14 mouse cellular contexts compared by ENCODE assay signal in genomic region chr4:135572276-135572675, GRCm38 (mm10). TPM values are rescaled to one million over a fixed set of nuclear protein-coding genes. Genes with fewer than 3 reads are reported as not detected.
DNase-seq lines count a peak whose midpoint lies in the region; ATAC-seq and TF ChIP-seq lines count a peak whose summit lies in the region.
"Had no signal": no experiment of that assay in that cellular context is flagged by ENCODE, and none has a peak within 500 bp of the region (broad histone marks: within the 10 kb centered on the region; RNA-seq: fewer than 3 reads in every experiment).

No protein-coding gene starts in this region.

- WGBS in limb, embryonic 12.5 days: 12% methylated on average over 8 of the region's 8 CpGs
- 28% methylated on average over 8 of the region's 8 CpGs for WGBS in limb, embryonic 10.5 days
- WGBS in embryonic facial prominence, embryonic 13.5 days: 12% methylated on average over 8 of the region's 8 CpGs
- 72% methylated on average over 8 of the region's 8 CpGs for WGBS in olfactory bulb, adult 2 months

- H3K4me1 ChIP-seq in limb, embryonic 12.5 days (replicated peaks): peaks cover 69% of the 10 kb centered on the region
- peaks cover 69% of the 10 kb centered on the region for H3K4me1 ChIP-seq in limb, embryonic 10.5 days
- peaks cover 13 to 54% of the 10 kb centered on the region in 2 experiments for H3K4me1 ChIP-seq in ES-E14 (ENCODE audit: control insufficient read depth in 2 of 2, insufficient read depth in 2 of 2, low read length in 2 of 2, poor library complexity in 1 of 2)
- H3K4me1 ChIP-seq in embryonic facial prominence, embryonic 13.5 days: peaks cover 67% of the 10 kb centered on the region
- H3K4me1 ChIP-seq in olfactory bulb, adult 2 months (ENCODE audit: control insufficient read depth, insufficient read depth, low read length): peaks cover 49% of the 10 kb centered on the region

- TF ChIP-seq POLR2A in olfactory bulb, adult 2 months (IDR thresholded peaks at IDR 0.05; ENCODE audit: insufficient read depth, low read depth, low read length): no peak

- H3K27ac ChIP-seq in limb, embryonic 12.5 days: peak overlapping the region; percentile 26; the same call in 1 of the 2 replicates
- H3K27ac ChIP-seq in limb, embryonic 10.5 days: no peak overlapping the region
- H3K27ac ChIP-seq in ES-E14 (ENCODE audit: insufficient read depth, low read depth, low read length, poor library complexity, severe bottlenecking): no peak overlapping the region
- peak overlapping the region; percentile 48; the same call in 1 of the 2 replicates for H3K27ac ChIP-seq in embryonic facial prominence, embryonic 13.5 days
- no peak overlapping the region for H3K27ac ChIP-seq in olfactory bulb, adult 2 months (ENCODE audit: insufficient read depth, low read depth, low read length)

- no peak for TF ChIP-seq CTCF in olfactory bulb, adult 2 months (IDR thresholded peaks at IDR 0.05; ENCODE audit: insufficient read depth, low read depth, low read length)

- no peak overlapping the region for H3K4me3 ChIP-seq in limb, embryonic 12.5 days (replicated peaks)
- H3K4me3 ChIP-seq in limb, embryonic 10.5 days: no peak overlapping the region
- peak overlapping the region; percentile 61 to 65; a peak in 2 of 4 replicates for H3K4me3 ChIP-seq in ES-E14 (ENCODE audit: insufficient read depth in 1 of 2, low read depth in 1 of 2, low read length in 2 of 2, poor library complexity in 1 of 2, severe bottlenecking in 1 of 2)
- peak overlapping the region; percentile 37 for H3K4me3 ChIP-seq in embryonic facial prominence, embryonic 13.5 days
- H3K4me3 ChIP-seq in olfactory bulb, adult 2 months (ENCODE audit: insufficient read depth, low read depth, low read length): 0 out of 2 replicates have a peak overlapping the region, but pooled peaks have one; percentile 4

- H3K4me2 ChIP-seq in limb, embryonic 12.5 days: peak overlapping the region; percentile 55; the same call in 1 of the 2 replicates
- peak overlapping the region; percentile 62 for H3K4me2 ChIP-seq in embryonic facial prominence, embryonic 13.5 days

- in situ Hi-C loops in ES-E14 (cut with MboI; ENCODE audit: low sequenced_read_pairs in 2 of 2, unreplicated experiment in 2 of 2): no loop called here

- H3K36me3 ChIP-seq in limb, embryonic 12.5 days: no peaks in the 10 kb centered on the region
- no peaks in the 10 kb centered on the region for H3K36me3 ChIP-seq in limb, embryonic 10.5 days
- H3K36me3 ChIP-seq in ES-E14 (ENCODE audit: control insufficient read depth, insufficient read depth, low read length, poor library complexity, severe bottlenecking): no peaks in the 10 kb centered on the region; the same call in 1 of the 2 replicates
- no peaks in the 10 kb centered on the region for H3K36me3 ChIP-seq in embryonic facial prominence, embryonic 13.5 days

- H3K9me3 ChIP-seq in limb, embryonic 12.5 days: no peaks in the 10 kb centered on the region
- no peaks in the 10 kb centered on the region for H3K9me3 ChIP-seq in limb, embryonic 10.5 days (replicated peaks)
- no peaks in the 10 kb centered on the region for H3K9me3 ChIP-seq in ES-E14 (ENCODE audit: control insufficient read depth, insufficient read depth, low read depth, low read length)
- no peaks in the 10 kb centered on the region for H3K9me3 ChIP-seq in embryonic facial prominence, embryonic 13.5 days

- no peak for ATAC-seq in limb, embryonic 12.5 days (ENCODE audit: insufficient number of reproducible peaks, insufficient read depth, low FRiP score, low TSS enrichment, low read depth)
- ATAC-seq in embryonic facial prominence, embryonic 13.5 days (ENCODE audit: insufficient number of reproducible peaks, insufficient read depth, low FRiP score, low TSS enrichment, low read depth): no peak
- ATAC-seq: liver, postnatal 0 days had no signal

- peaks cover 77% of the 10 kb centered on the region for H3K27me3 ChIP-seq in limb, embryonic 12.5 days
- peaks cover 82% of the 10 kb centered on the region for H3K27me3 ChIP-seq in limb, embryonic 10.5 days (ENCODE audit: low read depth, poor library complexity, severe bottlenecking)
- H3K27me3 ChIP-seq in embryonic facial prominence, embryonic 13.5 days: peaks cover 84% of the 10 kb centered on the region

- no peak for DNase-seq in limb, embryonic 10.5 days (ENCODE audit: low spot score)
- DNase-seq in ES-E14 (ENCODE audit: low read depth, low spot score): no peak
- no peak for DNase-seq in layer of hippocampus, postnatal 10 days (ENCODE audit: low spot score in 2 of 2)
- no peak for DNase-seq in ovary, postnatal 14 days (ENCODE audit: low spot score)
- DNase-seq: adrenal gland, postnatal 25 days; cerebellum, adult 18-20 months; kidney, adult 8-10 months; layer of hippocampus, postnatal 36 days; liver, postnatal 0 days; right cerebral cortex, postnatal 14 days; thymus, postnatal 14 days had no signal

- H3K9ac ChIP-seq in limb, embryonic 12.5 days (replicated peaks): 0 out of 2 replicates have a peak overlapping the region, but pooled peaks have one; percentile 1
- H3K9ac ChIP-seq in ES-E14 (ENCODE audit: insufficient read depth, low read depth, low read length, poor library complexity, severe bottlenecking): no peak overlapping the region
- no peak overlapping the region for H3K9ac ChIP-seq in embryonic facial prominence, embryonic 13.5 days
- H3K9ac ChIP-seq: liver, postnatal 0 days had no signal

TF ChIP-seq in ES-E14, 5 proteins besides CTCF, POLR2A, EP300 and RAD21:
- no peak for TF ChIP-seq HCFC1 (IDR thresholded peaks at IDR 0.05; ENCODE audit: borderline replicate concordance, insufficient read depth, low read length)
- TF ChIP-seq ZC3H11A (IDR thresholded peaks at IDR 0.05; ENCODE audit: borderline replicate concordance, low read depth, low read length): no peak
- TF ChIP-seq MAFK (IDR thresholded peaks at IDR 0.05; ENCODE audit: insufficient read depth, low read depth, low read length): no peak
- TF ChIP-seq CHD2 (IDR thresholded peaks at IDR 0.05; ENCODE audit: low read depth, low read length): no peak
- no peak for TF ChIP-seq ZNF384 (IDR thresholded peaks at IDR 0.05; ENCODE audit: low read depth, low read length)

RNA-seq across cellular contexts. Expression of gene Grhl3, which starts 1.2 kb away (rescaled TPM):
- polyA plus RNA-seq in limb, embryonic 12.5 days (2016; fragmentation: Nextera tagmentation; extraction: Ambion mirVana): 11.1 and 11.7 TPM in 2 replicates
- 7.5 and 11.0 TPM in 2 replicates for polyA plus RNA-seq in limb, embryonic 10.5 days (2016; fragmentation: Nextera tagmentation; extraction: Ambion mirVana)
- total RNA-seq in ES-E14 (2012; rRNA removed): 6.2 and 6.7 TPM in 2 replicates
- polyA plus RNA-seq in embryonic facial prominence, embryonic 13.5 days (2015; fragmentation: Nextera tagmentation; extraction: Ambion mirVana): 25.3 and 26.0 TPM in 2 replicates
- polyA plus RNA-seq in olfactory bulb, adult 2 months (2012; ENCODE audit: insufficient read depth, insufficient read length, low replicate concordance, missing spikeins): not detected in 2 replicates
- under 1 TPM; 0.30 to 0.65 TPM for total RNA-seq in layer of hippocampus, postnatal 10 days (2021)
- total RNA-seq: adrenal gland, postnatal 25 days had no signal

Comparison
In these comparisons a context has a peak if more than half of its experiments do, and no peak if none do; other contexts are left out.
1. H3K27ac ChIP-seq: peak in limb, embryonic 12.5 days (single experiment) and embryonic facial prominence, embryonic 13.5 days (single experiment); none in limb, embryonic 10.5 days (single experiment), ES-E14 (single experiment) and olfactory bulb, adult 2 months (single experiment).
2. H3K4me3 ChIP-seq: peak in ES-E14 (2 of 2), embryonic facial prominence, embryonic 13.5 days (single experiment) and olfactory bulb, adult 2 months (single experiment); none in limb, embryonic 12.5 days (single experiment) and limb, embryonic 10.5 days (single experiment).